Mouse (Mus musculus): Measurements from ENCODE around the gene Smtn. TPM values are rescaled to one million over a fixed set of nuclear protein-coding genes. Genes with fewer than 3 reads are reported as not detected.

Smtn gene
- polyA plus RNA-seq, 1 experiment from 2014 or later = 63.6 TPM

DNA sequence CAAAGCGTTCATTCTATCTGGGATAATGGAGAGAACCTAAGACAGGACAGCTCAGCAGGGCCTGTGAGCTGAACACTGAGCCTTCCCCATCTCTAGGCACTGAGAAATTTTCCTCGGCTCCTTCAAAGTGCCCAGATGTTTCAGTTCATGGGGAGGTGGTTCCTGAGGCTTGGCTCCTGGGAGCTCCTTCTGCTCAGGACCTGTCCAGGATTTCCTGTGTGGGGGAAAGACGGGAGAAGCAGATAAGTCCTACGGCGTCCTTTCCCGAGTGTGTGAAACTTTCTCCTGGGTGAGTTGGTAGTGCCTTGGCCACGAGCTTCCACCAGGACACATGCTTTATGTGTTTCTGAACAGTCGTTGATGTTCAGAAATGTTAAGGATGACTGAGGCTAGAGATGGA is 29.9 kb upstream of the Smtn start:
- WGBS = 80% methylated on average over 8 of the region's 8 CpGs
- no peaks in the 10 kb centered on the region for H3K27me3 ChIP-seq
- H3K4me3 ChIP-seq = no peak overlapping the region
- H3K9me3 ChIP-seq = no peaks in the 10 kb centered on the region
- H3K4me1 ChIP-seq = peaks cover 23% of the 10 kb centered on the region
- no peak overlapping the region for H3K4me2 ChIP-seq (replicated peaks)
- no peak overlapping the region for H3K27ac ChIP-seq
- H3K36me3 ChIP-seq = no peaks in the 10 kb centered on the region
- no peak for ATAC-seq (ENCODE audit: low FRiP score, low read depth)
- no peak overlapping the region for H3K9ac ChIP-seq

GRCm38 (mm10) chr11:3567896-3568295 is 27.5 kb upstream of the Smtn start:
- Histone ChIP-seq H3K9me3 (no peaks in the 10 kb centered on the region), H3K4me3 (no peak overlapping the region), H3K27me3 (no peaks in the 10 kb centered on the region), H3K4me2 (replicated peaks) (no peak overlapping the region), H3K27ac (no peak overlapping the region), H3K9ac (no peak overlapping the region), H3K36me3 (no peaks in the 10 kb centered on the region), H3K4me1 (peaks cover 28% of the 10 kb centered on the region)
- ATAC-seq (ENCODE audit: low FRiP score, low read depth) = no peak
- 92% methylated on average over 1 of the region's 1 CpGs for WGBS

DNA sequence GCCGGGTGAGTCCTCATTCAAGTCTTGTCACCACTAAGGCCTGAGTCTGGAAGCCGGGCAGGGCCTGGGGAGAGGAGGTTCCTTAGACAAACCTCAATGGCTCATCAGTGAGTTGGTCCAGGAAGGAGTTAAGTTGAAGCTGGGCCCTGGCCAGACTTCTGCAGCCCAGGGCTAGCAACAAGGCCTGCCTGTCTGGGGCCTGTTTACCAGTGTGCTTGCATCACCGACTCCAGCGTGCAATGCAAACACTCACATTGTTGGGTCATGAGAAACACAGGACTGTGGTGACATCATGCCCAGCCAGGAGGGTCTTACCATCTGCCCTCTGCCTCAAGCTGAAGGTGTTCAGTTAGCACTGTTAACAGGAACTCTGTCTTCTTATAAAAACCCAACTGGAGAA is 25.6 kb upstream of the Smtn start:
- 80% methylated on average over 4 of the region's 4 CpGs for WGBS
- Histone ChIP-seq H3K4me3 (no peak overlapping the region), H3K9ac (no peak overlapping the region), H3K36me3 (no peaks in the 10 kb centered on the region), H3K4me2 (replicated peaks) (no peak overlapping the region), H3K27ac (no peak overlapping the region; the same call in 1 of the 2 replicates), H3K27me3 (no peaks in the 10 kb centered on the region), H3K9me3 (no peaks in the 10 kb centered on the region), H3K4me1 (peaks cover 21% of the 10 kb centered on the region)
- no peak; the same call in 1 of the 2 replicates for ATAC-seq (ENCODE audit: low FRiP score, low read depth)

GRCm38 (mm10) chr11:3564451-3564850 is 24.0 kb upstream of the Smtn start:
- no peaks in the 10 kb centered on the region for H3K9me3 ChIP-seq
- ATAC-seq (ENCODE audit: low FRiP score, low read depth) = peak; percentile 71; the same call in 1 of the 2 replicates
- H3K36me3 ChIP-seq = no peaks in the 10 kb centered on the region
- 30% methylated on average over 7 of the region's 7 CpGs for WGBS
- no peaks in the 10 kb centered on the region for H3K27me3 ChIP-seq
- peaks cover 21% of the 10 kb centered on the region for H3K4me1 ChIP-seq
- peak overlapping the region; percentile 81 for H3K27ac ChIP-seq
- peak overlapping the region; percentile 25; the same call in 1 of the 2 replicates for H3K4me2 ChIP-seq (replicated peaks)
- no peak overlapping the region for H3K4me3 ChIP-seq
- H3K9ac ChIP-seq = no peak overlapping the region

DNA sequence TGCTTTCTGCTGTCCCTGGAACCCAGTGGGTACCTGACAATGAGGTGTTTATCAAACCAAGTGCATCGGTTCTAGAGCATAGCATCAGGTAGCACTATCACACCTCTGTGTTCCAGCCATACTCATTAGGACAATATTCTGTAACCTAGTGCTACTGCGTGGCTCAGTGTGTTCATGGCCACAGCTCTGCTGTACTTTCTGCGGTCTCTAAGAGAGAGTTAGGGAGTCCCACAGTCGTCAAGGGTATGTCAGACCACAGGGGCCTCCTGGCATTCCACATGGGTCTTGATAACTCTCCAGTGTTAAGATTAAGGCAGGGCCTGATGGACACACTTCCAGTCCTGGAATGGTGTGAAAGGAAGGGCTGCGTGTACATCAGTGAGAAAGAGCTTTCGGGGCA is 23.4 kb upstream of the Smtn start:
- Histone ChIP-seq H3K4me3 (no peak overlapping the region), H3K9me3 (no peaks in the 10 kb centered on the region), H3K27me3 (no peaks in the 10 kb centered on the region), H3K4me1 (peaks cover 21% of the 10 kb centered on the region), H3K9ac (no peak overlapping the region), H3K36me3 (no peaks in the 10 kb centered on the region), H3K4me2 (replicated peaks) (no peak overlapping the region), H3K27ac (peak overlapping the region; percentile 81; the same call in 1 of the 2 replicates)
- WGBS = 88% methylated on average over 6 of the region's 6 CpGs
- no peak for ATAC-seq (ENCODE audit: low FRiP score, low read depth)

- H3K36me3 ChIP-seq = no peaks in the 10 kb centered on the region
- WGBS = 80% methylated on average over 5 of the region's 5 CpGs
- H3K27me3 ChIP-seq = no peaks in the 10 kb centered on the region
- no peak overlapping the region for H3K4me3 ChIP-seq
- no peak for ATAC-seq (ENCODE audit: low FRiP score, low read depth)
- no peak overlapping the region for H3K27ac ChIP-seq
- peaks cover 17% of the 10 kb centered on the region for H3K4me1 ChIP-seq
- H3K9me3 ChIP-seq = no peaks in the 10 kb centered on the region
- H3K9ac ChIP-seq = no peak overlapping the region
- H3K4me2 ChIP-seq (replicated peaks) = no peak overlapping the region
Measured at GRCm38 (mm10) chr11:3560202-3560601, 19.8 kb upstream of the Smtn start.

GRCm38 (mm10) chr11:3557852-3558251 is 17.4 kb upstream of the Smtn start:
- no peak for ATAC-seq (ENCODE audit: low FRiP score, low read depth)
- Histone ChIP-seq H3K9ac (no peak overlapping the region), H3K4me1 (no peaks in the 10 kb centered on the region), H3K9me3 (no peaks in the 10 kb centered on the region), H3K4me3 (no peak overlapping the region), H3K27ac (no peak overlapping the region), H3K36me3 (no peaks in the 10 kb centered on the region), H3K27me3 (no peaks in the 10 kb centered on the region), H3K4me2 (replicated peaks) (no peak overlapping the region)
- 78% methylated on average over 3 of the region's 3 CpGs for WGBS

GRCm38 (mm10) chr11:3554976-3555375 is 14.6 kb upstream of the Smtn start:
- no peaks in the 10 kb centered on the region for H3K36me3 ChIP-seq
- H3K4me3 ChIP-seq = no peak overlapping the region
- H3K27me3 ChIP-seq = no peaks in the 10 kb centered on the region
- no peaks in the 10 kb centered on the region for H3K9me3 ChIP-seq
- H3K4me2 ChIP-seq (replicated peaks) = no peak overlapping the region
- no peaks in the 10 kb centered on the region for H3K4me1 ChIP-seq
- H3K9ac ChIP-seq = no peak overlapping the region
- WGBS = 84% methylated on average over 4 of the region's 4 CpGs
- H3K27ac ChIP-seq = no peak overlapping the region
- no peak for ATAC-seq (ENCODE audit: low FRiP score, low read depth)

DNA sequence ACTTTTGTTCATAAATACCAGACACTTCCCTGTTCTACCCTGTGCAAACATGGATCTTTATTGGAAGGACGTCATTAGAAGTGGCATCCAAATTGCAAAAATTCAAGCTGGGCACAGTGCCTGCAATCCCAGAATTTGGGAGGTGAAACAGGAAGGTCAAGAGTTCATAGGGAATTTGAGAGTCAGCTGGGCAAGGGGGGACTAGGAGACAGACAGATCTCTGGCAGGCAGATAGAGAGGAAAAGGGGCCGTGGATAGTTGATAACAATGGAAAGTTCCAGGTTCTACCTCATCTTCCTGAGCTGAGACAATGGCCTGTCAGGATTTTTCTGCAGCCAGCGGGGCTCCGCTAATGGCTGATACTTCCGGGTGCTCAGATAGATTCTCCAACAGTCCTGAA is 9.4 kb upstream of the Smtn start:
- Histone ChIP-seq H3K27ac (no peak overlapping the region), H3K9me3 (0 out of 2 replicates have a peak, but pooled peaks cover under 1% of the 10 kb centered on the region), H3K4me3 (no peak overlapping the region), H3K9ac (no peak overlapping the region), H3K4me2 (replicated peaks) (no peak overlapping the region), H3K4me1 (peaks cover 8% of the 10 kb centered on the region; the same call in 1 of the 2 replicates), H3K36me3 (no peaks in the 10 kb centered on the region), H3K27me3 (no peaks in the 10 kb centered on the region)
- no peak for ATAC-seq (ENCODE audit: low FRiP score, low read depth)
- 73% methylated on average over 5 of the region's 5 CpGs for WGBS

- no peaks in the 10 kb centered on the region for H3K36me3 ChIP-seq
- peaks cover 8% of the 10 kb centered on the region; the same call in 1 of the 2 replicates for H3K4me1 ChIP-seq
- H3K9me3 ChIP-seq = peaks cover 6% of the 10 kb centered on the region; the same call in 1 of the 2 replicates
- no peak overlapping the region for H3K4me3 ChIP-seq
- ATAC-seq (ENCODE audit: low FRiP score, low read depth) = no peak
- H3K27me3 ChIP-seq = no peaks in the 10 kb centered on the region
- no peak overlapping the region for H3K27ac ChIP-seq
- 72% methylated on average over 3 of the region's 3 CpGs for WGBS
- no peak overlapping the region for H3K9ac ChIP-seq
- H3K4me2 ChIP-seq (replicated peaks) = no peak overlapping the region
Measured at GRCm38 (mm10) chr11:3548564-3549295, 8.3 kb upstream of the Smtn start.

- Histone ChIP-seq H3K9me3 (peaks cover 6% of the 10 kb centered on the region; the same call in 1 of the 2 replicates), H3K4me1 (peaks cover 16% of the 10 kb centered on the region; the same call in 1 of the 2 replicates), H3K4me3 (no peak overlapping the region), H3K9ac (no peak overlapping the region), H3K27ac (no peak overlapping the region), H3K27me3 (no peaks in the 10 kb centered on the region), H3K36me3 (no peaks in the 10 kb centered on the region), H3K4me2 (replicated peaks) (no peak overlapping the region)
- WGBS = 47% methylated on average over 6 of the region's 6 CpGs
- ATAC-seq (ENCODE audit: low FRiP score, low read depth) = no peak
Measured at GRCm38 (mm10) chr11:3547969-3548368, 7.6 kb upstream of the Smtn start.

- H3K27ac ChIP-seq = no peak overlapping the region
- no peak for ATAC-seq (ENCODE audit: low FRiP score, low read depth)
Measured at GRCm38 (mm10) chr11:3547047-3547446, 6.6 kb upstream of the Smtn start.

GRCm38 (mm10) chr11:3546242-3546562 is 5.8 kb upstream of the Smtn start:
- no peak for ATAC-seq (ENCODE audit: low FRiP score, low read depth)
- H3K9me3 ChIP-seq = peaks cover 6% of the 10 kb centered on the region; the same call in 1 of the 2 replicates
- WGBS = 9% methylated on average over 1 of the region's 1 CpGs
- no peaks in the 10 kb centered on the region for H3K27me3 ChIP-seq
- H3K4me2 ChIP-seq (replicated peaks) = no peak overlapping the region
- no peak overlapping the region for H3K27ac ChIP-seq
- no peaks in the 10 kb centered on the region for H3K36me3 ChIP-seq
- no peak overlapping the region for H3K9ac ChIP-seq
- no peak overlapping the region for H3K4me3 ChIP-seq
- H3K4me1 ChIP-seq = peaks cover 20% of the 10 kb centered on the region; the same call in 1 of the 2 replicates

More at GRCm38 (mm10) chr11:3547047-3547446, 6.6 kb upstream of the Smtn start:
- no peaks in the 10 kb centered on the region for H3K27me3 ChIP-seq
- H3K4me2 ChIP-seq (replicated peaks) = no peak overlapping the region
- H3K36me3 ChIP-seq = no peaks in the 10 kb centered on the region
- peaks cover 6% of the 10 kb centered on the region; the same call in 1 of the 2 replicates for H3K9me3 ChIP-seq
- 94% methylated on average over 2 of the region's 2 CpGs for WGBS
- peaks cover 20% of the 10 kb centered on the region; the same call in 1 of the 2 replicates for H3K4me1 ChIP-seq
- no peak overlapping the region for H3K4me3 ChIP-seq
- H3K9ac ChIP-seq = no peak overlapping the region

Data from limb, embryonic 13.5 days (tissue).